Comparison of ENCODE assay signal across 7 mouse cellular contexts in the genomic region with DNA sequence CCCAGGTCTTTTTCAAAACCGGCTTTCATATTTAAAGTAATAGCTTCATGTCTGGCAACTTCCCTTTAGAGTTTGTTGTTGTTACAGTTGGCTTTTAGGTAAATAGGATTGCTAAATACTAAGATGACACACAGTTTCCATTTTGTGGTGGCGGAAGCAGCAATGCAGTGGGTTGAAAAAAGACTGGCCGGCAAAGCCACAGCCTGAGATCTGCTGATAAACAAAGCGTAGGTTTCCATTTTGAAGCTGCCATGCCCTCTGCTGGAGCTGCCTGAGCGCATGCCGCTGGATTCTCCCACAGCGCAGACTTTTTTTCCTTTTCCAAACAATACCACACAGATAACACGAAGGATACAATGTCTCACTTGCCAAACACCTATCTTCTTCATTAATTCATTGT. TPM values are rescaled to one million over a fixed set of nuclear protein-coding genes. Genes with fewer than 3 reads are reported as not detected.
DNase-seq lines count a peak whose midpoint lies in the region; ATAC-seq and TF ChIP-seq lines count a peak whose summit lies in the region.

No protein-coding gene starts in this region.

- DNase-seq in adrenal gland, adult 2 months: peak; percentile 88
- peak; percentile 82 for DNase-seq in embryo, embryonic 11 days
- peak; percentile 25 to 68 for DNase-seq in gastrocnemius, postnatal 4 days (ENCODE audit: low spot score in 2 of 2)
- peak; percentile 58 for DNase-seq in limb, embryonic 10.5 days (ENCODE audit: low spot score)
- DNase-seq in spleen, adult 18-20 months: peak; percentile 48 to 51

- ATAC-seq in intestine, postnatal 0 days: no peak
- ATAC-seq in midbrain, embryonic 12.5 days (ENCODE audit: low FRiP score, low read depth): no peak; the same call in 1 of the 2 replicates

- H3K36me3 ChIP-seq in intestine, postnatal 0 days (ENCODE audit: control insufficient read depth, insufficient read depth): no peaks in the 10 kb centered on the region
- H3K36me3 ChIP-seq in limb, embryonic 10.5 days: peaks cover 4% of the 10 kb centered on the region
- H3K36me3 ChIP-seq in midbrain, embryonic 12.5 days: peaks cover 6% of the 10 kb centered on the region; the same call in 1 of the 2 replicates

- peak; percentile 86 for TF ChIP-seq CTCF in intestine, postnatal 0 days (IDR thresholded peaks at IDR 0.05; ENCODE audit: low read depth)

- H3K27me3 ChIP-seq in intestine, postnatal 0 days (replicated peaks; ENCODE audit: control insufficient read depth, insufficient read depth, low read length): no peaks in the 10 kb centered on the region
- no peaks in the 10 kb centered on the region for H3K27me3 ChIP-seq in limb, embryonic 10.5 days (ENCODE audit: low read depth, poor library complexity, severe bottlenecking)
- no peaks in the 10 kb centered on the region for H3K27me3 ChIP-seq in midbrain, embryonic 12.5 days

- no peaks in the 10 kb centered on the region for H3K9me3 ChIP-seq in intestine, postnatal 0 days (ENCODE audit: control insufficient read depth)
- no peaks in the 10 kb centered on the region for H3K9me3 ChIP-seq in limb, embryonic 10.5 days (replicated peaks)
- H3K9me3 ChIP-seq in midbrain, embryonic 12.5 days: no peaks in the 10 kb centered on the region

- H3K4me2 ChIP-seq in intestine, postnatal 0 days (replicated peaks; ENCODE audit: low read depth): peak overlapping the region; percentile 41
- H3K4me2 ChIP-seq in midbrain, embryonic 12.5 days (replicated peaks): peak overlapping the region; percentile 36

- H3K9ac ChIP-seq in intestine, postnatal 0 days (ENCODE audit: low read depth, low read length): no peak overlapping the region
- no peak overlapping the region for H3K9ac ChIP-seq in midbrain, embryonic 12.5 days (replicated peaks)

- no peaks in the 10 kb centered on the region for H3K4me1 ChIP-seq in intestine, postnatal 0 days (replicated peaks; ENCODE audit: control insufficient read depth, insufficient read depth, low read length)
- H3K4me1 ChIP-seq in limb, embryonic 10.5 days: peaks cover 10% of the 10 kb centered on the region; the same call in 1 of the 2 replicates
- peaks cover 15% of the 10 kb centered on the region for H3K4me1 ChIP-seq in midbrain, embryonic 12.5 days

- H3K27ac ChIP-seq in intestine, postnatal 0 days (ENCODE audit: low read depth, low read length): no peak overlapping the region
- H3K27ac ChIP-seq in limb, embryonic 10.5 days: peak overlapping the region; percentile 19; the same call in 1 of the 2 replicates
- H3K27ac ChIP-seq in midbrain, embryonic 12.5 days (replicated peaks): no peak overlapping the region

- H3K4me3 ChIP-seq in intestine, postnatal 0 days (ENCODE audit: low read depth, low read length): no peak overlapping the region
- H3K4me3 ChIP-seq in limb, embryonic 10.5 days: peak overlapping the region; percentile 25; the same call in 1 of the 2 replicates
- peak overlapping the region; percentile 21 for H3K4me3 ChIP-seq in midbrain, embryonic 12.5 days

- WGBS in intestine, postnatal 0 days: 5% methylated on average over 8 of the region's 8 CpGs
- 9% methylated on average over 8 of the region's 8 CpGs for WGBS in limb, embryonic 10.5 days
- 3% methylated on average over 8 of the region's 8 CpGs for WGBS in midbrain, embryonic 12.5 days

RNA-seq across cellular contexts. Expression of a gene that starts 2.6 kb away (rescaled TPM):
- 100 to 1,000 TPM; 342 to 413 TPM for total RNA-seq in adrenal gland, adult 2 months (2021)
- 3.5 and 3.9 TPM in 2 replicates for polyA plus RNA-seq in adrenal gland, adult 2 months (2012; rRNA removed)
- 10 to 100 TPM; 35.2 to 36.0 TPM for total RNA-seq in gastrocnemius, postnatal 4 days (2021)
- 87.6 and 91.2 TPM in 2 replicates for polyA plus RNA-seq in intestine, postnatal 0 days (2015; fragmentation: Nextera tagmentation; extraction: Ambion mirVana)
- 20.8 and 21.7 TPM in 2 replicates for polyA plus RNA-seq in limb, embryonic 10.5 days (2016; fragmentation: Nextera tagmentation; extraction: Ambion mirVana)
- polyA plus RNA-seq in midbrain, embryonic 12.5 days (2016; fragmentation: Nextera tagmentation; extraction: Ambion mirVana): 108 and 111 TPM in 2 replicates
